Mouse (Mus musculus): ENCODE data around the gene 4933415A04Rik.
A peak's percentile ranks its signal among the peaks of the same experiment; 100 is the strongest.

4933415A04Rik gene

GRCm38 (mm10) chr11:43586324-43587090 is at the start of gene 4933415A04Rik:
Gene 4933415A04Rik, plus strand, starts transcription at chr11:43587040.
- DNase-seq = peak; percentile 79

GRCm38 (mm10) chr11:43537074-43537473 is 49.8 kb upstream of the 4933415A04Rik start:
- DNase-seq = no peak

GRCm38 (mm10) chr11:43539863-43540262 is 47.0 kb upstream of the 4933415A04Rik start:
- no peak for DNase-seq

DNA sequence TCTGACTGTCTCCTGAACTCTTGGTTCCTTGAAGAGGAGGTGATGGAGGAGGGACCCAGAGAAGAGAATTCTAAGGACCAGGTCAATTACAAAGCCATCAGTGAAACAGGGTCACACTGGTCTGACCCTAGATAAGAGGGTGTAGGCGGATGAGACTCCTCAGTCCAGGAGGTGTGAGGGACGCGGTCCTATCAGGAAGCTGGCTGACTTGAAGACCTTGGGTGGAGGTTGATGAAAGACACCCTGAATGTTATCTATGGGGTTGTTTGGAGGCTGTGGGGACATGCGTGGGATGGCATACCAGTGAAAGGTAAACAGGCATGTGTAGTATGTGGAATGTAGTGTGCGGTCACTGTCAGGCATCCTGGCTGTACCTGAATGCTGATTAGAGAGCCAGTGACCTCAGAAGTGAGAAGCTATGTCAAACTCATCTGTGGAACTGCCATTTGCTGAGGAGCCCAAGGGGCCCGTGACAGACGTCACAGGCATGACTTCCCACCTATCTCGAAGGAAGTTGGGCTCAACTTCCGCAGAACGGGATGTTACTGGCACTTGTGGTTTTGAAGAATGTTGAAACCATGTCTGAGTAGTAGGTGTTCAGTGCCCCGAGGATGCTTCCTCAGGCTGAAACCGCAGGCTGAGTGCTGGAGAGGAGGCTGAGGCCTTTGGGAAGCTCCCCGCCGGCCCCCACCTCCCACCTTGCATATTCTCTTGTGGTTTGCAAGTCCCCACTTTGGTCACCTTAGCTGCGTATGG is 43.0 kb upstream of the 4933415A04Rik start:
- no peak for DNase-seq

DNA sequence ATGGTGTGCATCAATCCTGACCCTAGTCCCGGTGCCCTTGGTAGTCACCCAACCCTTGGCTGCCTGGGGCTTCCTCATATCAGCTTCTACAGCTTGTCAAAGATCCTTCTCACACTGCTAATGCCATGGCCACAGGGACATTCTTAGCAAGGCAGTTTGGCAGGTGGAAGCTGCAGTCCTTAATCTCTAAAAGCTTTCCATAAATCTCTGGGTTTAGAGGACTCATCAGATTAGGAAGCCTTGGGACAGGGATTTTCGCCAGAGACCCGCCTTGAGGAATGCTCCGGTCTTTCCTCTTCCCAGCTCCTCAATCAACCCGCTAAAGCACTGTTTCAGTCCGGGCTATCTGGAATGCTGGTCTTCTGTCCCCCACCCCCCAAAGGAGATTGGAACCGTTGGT is 42.0 kb upstream of the 4933415A04Rik start:
- DNase-seq = no peak

DNA sequence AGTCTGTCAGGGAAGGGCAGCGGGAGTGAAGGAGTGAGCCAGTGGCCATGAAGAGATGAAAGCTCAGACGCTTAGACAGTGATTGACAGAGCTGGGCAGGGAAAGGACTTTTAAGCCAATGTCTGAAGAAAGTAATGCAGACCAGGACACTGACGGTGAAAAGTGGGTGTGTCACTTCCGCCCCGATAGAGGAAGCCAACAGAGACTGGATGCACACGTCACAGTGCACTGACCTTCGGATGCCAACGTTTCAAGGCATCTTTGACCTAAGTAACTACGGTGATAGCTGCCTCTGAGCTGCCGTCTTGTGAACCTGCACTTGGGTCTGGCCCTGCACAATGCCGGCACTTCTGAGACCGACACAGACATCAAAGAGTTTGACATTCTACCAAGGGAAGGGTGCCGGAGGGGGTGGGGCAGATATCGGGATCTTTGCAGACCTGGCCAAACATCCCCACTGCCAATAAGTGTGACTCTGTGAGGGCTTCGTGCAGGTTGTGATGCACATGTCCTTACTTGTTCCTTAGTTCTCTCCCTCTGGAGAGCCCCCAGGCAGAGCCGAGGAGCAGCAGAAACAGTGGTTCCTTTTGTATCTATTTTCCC is 40.9 kb upstream of the 4933415A04Rik start:
- no peak for DNase-seq

DNA sequence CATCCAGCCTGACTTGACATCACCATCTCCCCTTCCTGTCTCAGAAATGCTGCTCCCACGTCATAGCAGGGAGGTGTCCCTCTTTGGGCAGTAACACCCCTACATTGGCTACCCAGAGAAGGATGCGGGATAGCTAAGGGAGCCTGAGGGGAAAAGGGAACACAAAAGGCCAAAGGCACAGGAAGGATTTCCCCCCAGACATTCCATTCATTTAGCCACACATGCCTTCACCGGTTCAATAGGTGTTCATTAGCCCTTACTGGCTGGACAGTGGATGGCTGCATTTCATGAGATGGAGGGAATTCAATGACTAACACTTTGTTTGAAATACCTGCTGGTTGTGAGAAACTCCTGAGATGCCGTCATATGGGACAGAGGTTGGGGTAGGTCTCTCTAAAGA is 40.2 kb upstream of the 4933415A04Rik start:
- no peak for DNase-seq

- no peak for DNase-seq
Measured at GRCm38 (mm10) chr11:43548148-43548547, 38.7 kb upstream of the 4933415A04Rik start.

DNA sequence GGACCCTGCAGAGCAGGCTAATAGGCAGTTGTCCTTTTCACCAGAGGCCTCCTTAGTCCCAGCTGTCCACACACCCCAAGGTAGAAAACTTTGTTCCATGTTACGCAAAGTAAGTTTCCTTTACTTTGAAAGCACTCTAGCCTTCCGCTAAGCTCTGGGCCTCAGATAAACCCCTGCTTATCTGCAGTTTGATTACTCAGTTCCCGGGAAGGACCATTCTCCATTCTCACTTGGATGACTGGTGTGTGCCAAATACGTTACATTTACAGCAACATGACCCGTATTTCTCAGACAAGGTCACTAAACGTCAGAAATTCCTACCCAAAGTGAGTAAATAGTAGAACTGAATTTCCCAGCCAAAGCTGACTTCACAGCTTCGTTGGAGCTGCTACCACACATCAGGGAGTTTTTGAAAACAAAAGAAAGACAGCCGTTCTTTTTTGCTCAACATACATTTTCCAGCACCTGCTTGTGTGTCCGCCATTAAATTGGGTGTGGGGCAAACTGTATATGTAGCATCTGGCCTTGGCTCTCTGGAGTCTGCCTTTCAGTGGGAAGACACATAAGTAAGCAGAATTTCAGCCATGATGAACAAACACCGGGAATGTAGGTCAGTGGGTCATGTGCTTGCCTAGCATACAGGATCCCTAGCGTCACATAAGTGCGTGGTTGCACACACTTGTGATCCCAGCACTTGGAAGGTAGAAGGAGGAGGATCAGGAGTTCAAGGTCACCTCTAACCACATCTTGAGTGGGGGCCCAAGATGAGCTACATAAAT is 38.0 kb upstream of the 4933415A04Rik start:
- DNase-seq = no peak

DNA sequence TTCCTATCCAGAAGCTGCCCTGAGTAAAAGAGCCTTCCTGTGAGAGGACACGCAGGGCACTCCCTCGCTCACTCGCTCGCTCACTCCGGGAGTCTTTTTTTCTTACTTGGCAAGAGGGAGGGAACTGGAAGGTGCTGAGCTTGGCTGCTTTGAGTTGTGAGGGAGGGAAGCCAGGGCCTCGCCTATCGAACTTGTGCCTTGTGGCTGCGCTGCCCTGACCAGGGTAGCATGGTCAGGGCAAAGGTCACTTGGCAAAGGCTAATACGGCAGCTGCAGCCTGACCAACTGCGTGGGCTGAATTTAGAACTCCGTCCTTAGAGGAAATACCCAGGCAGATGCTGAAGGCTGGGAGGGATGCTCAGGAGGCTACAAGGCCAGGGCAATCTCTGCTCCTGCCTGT is 37.1 kb upstream of the 4933415A04Rik start:
- no peak for DNase-seq

DNA sequence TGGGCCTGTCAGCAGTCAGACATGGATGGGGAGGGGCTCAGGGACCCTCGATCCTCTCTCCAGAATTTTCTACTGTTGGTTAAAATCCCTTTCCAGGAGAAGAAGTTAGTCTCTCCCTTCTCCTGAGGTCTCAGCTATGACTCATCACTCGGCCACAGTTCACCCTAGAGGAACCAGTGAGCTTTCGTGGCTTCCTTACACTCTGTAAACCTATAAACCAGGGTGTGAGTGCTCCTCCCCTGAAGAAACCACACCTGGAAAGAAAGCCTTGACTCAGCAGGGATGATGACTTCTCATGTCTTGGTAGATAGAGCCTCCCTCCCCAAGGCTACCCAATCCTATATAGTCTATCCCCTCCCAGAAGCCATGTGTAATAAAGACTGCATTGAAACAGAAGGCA is 35.1 kb upstream of the 4933415A04Rik start:
- DNase-seq = no peak

DNA sequence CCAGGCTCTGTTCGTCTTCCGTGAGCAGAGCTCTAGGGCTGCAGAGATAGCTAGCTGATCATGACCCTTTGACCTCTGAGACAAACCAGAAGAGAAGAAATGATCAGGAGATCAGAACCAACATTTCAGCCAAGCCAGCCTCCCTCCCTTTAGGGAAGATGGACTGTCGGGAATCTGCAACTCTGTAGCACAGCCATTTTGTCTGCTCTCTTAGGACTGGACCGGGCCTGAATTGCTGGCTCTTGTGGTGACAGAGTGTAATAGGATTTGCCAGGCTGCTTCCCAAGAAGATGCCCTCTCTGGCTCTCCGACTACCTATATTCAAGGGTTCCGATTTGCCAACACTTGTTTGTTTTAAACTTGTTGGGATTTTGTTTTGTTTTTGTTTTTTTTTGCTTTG is 34.2 kb upstream of the 4933415A04Rik start:
- DNase-seq = no peak

- DNase-seq = no peak
Measured at GRCm38 (mm10) chr11:43556538-43556937, 30.3 kb upstream of the 4933415A04Rik start.

DNA sequence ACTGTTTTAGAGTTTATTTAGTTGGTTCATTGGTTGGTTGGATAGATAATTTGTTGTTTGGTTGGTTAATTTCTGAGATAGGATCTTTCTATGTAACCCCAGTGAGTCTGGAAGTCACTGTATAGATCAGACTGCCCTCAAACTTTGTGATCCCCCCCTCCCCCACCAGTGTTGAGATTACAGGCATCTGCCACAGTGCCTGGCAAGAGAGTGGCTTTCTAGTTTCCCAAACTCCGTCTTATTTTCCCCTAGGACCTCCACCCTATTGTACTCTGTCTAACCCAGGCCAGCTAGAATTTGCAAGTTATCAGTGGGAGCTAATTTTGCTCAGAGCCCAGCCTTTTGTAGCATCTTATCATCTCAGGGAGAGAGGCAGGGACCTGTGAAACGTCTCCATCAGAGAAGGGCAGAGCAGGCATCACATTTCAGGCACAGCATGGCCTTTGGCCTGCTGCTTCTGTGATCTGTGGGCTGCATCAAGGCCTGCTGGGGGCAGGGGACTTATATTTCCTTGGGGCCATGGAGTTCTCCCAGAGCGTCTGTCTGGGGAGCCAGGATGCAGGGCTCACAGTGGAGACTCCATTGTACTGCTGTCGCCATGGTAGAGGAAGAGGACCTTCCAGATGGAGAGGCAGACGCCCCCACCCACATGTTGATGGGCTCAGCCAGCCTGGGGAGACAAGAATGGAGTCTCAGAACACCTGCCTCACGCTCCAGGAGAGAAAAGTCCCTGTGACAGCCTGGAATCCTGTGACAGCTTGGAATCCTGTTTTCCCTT is 27.1 kb upstream of the 4933415A04Rik start:
- DNase-seq = no peak

GRCm38 (mm10) chr11:43563654-43564244 is 23.1 kb upstream of the 4933415A04Rik start:
- no peak for DNase-seq

DNA sequence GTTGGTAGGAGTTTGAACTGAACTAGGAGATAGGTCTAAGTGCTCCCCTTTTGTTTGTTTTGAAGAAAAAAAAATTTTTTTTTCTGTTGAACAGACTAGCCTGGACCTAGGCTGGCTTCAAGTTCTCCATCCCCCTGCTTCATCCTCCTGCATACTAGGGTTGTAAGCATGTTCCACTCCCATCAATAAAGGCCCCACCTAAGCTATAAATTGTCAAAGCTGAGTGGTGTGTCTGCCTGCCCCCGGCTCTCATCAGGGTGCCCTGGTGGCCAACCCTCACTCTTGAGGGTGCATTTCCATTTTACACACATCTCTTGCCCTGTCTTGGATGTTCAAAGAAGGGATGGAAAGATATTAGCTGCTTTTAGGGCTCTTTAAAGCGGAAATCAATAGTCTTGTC is 21.4 kb upstream of the 4933415A04Rik start:
- DNase-seq = no peak

DNA sequence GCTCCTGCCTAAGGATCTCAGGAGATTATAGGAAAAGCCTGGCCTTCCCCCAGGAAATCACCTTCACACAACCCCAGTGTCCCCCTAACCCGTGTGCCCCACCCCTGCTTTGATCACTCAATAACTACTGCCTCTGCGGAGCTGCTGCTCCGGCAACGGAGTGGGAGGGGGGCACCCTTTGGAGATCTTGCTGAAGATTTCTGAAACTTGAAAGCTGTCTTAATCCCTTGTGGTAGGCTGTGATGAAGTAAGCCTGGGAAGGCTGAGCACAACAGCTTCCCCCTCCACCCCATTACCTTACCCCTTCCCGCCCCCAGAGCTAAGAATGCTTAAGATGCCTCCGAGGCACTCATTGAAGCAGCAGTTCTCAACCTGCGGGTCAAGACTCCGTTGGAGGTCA is 21.0 kb upstream of the 4933415A04Rik start:
- DNase-seq = no peak

- no peak for DNase-seq
Measured at GRCm38 (mm10) chr11:43566696-43567095, 20.1 kb upstream of the 4933415A04Rik start.

DNA sequence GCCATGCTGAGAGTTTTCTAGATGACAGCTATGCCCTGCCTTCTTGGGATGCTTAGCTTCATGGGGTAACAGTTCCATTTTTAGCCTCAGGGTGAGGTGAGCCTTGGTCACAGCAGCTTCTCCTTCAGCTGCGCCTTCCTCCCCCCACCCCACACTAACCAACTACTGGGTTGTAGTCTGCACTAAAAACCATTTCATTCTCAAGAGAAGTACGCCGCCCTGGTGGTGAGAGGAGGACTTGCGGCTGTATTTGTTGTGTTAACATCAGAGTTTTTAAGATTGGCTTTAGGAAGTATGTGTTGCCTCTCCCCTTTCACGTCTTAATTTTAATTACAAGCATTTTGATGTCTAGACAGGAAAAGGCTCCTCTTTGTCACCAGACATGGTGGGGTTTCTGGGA is 18.6 kb upstream of the 4933415A04Rik start:
- DNase-seq = peak; percentile 67

- no peak for DNase-seq
Measured at GRCm38 (mm10) chr11:43569188-43569587, 17.7 kb upstream of the 4933415A04Rik start.

DNA sequence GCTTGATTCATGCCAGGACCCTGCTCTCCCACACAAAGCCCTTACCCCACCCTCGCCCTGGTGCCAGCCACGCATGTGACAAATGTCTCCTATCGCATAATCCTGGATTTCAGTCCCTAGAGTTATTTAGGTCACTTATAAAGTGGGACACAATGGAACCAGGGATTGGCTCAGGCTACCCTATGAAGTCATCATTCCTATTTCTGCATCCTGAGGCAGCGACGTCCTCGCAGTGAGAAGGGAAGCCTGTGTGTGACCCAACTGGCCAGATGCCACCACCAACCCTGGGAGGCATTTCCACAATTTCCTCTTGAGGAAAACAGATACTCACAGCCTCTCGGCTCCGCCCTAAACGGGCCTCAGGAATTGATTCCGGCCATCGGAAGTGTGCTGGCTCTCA is 17.2 kb upstream of the 4933415A04Rik start:
- DNase-seq = no peak

GRCm38 (mm10) chr11:43575061-43575375 is 11.8 kb upstream of the 4933415A04Rik start:
- no peak for DNase-seq

Measured in thymus, postnatal 14 days (tissue).